Mouse (Mus musculus) cerebellum, adult 9-11 months (tissue): ENCODE measurements at regions not wholly inside any gene's neighbourhood (a gene's known extent, or its start where the extent isn't known, plus 50 kb on each side); places are given as distances from the start of the nearest gene placed in this dataset.

Source experiments
- DNase-seq: peaks from one replicate; pipeline ENCODE4 v3.0.0; 2022

DNA sequence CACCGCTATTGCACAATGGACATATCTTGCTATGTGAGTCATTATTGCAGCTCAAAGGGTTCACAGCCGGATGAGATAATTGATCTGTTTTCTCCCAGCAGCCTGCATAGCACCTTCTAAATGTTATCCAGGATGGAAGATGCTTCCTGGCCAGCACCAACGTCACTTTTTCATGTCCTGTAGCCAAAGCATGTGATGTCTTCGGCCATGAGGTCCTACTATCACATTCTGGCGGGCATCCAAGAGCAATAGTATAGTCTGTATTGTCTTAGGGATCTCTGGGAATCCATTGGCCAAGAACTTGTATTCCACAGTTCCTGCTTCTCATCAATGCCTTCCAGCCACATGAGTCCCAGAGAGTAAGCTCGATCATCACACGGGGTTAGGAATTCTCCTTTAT is 70.6 kb downstream of the Npy start:
- DNase-seq, result no peak

GRCm38 (mm10) chr6:49899146-49899545 is 76.6 kb downstream of the Npy start:
- no peak for DNase-seq

DNA sequence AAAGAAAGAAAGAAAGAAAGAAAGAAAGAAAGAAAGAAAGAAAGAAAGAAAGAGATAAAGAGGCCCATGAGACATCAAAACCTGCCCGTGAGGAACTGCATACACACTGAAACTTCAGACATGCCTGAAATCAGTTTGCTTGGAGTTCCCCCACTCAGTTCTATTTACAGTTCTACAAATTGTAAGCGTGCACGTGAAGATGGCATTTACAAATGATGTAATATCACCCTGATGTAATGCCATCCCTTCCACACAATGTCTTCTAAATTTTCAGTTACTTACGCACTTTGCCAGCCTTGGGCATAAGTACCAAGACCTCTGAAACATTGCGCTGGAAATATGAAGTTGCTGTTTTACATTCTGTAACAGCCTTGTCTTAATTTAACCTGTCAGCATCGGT is 79.0 kb downstream of the Npy start:
- DNase-seq, result no peak

DNA sequence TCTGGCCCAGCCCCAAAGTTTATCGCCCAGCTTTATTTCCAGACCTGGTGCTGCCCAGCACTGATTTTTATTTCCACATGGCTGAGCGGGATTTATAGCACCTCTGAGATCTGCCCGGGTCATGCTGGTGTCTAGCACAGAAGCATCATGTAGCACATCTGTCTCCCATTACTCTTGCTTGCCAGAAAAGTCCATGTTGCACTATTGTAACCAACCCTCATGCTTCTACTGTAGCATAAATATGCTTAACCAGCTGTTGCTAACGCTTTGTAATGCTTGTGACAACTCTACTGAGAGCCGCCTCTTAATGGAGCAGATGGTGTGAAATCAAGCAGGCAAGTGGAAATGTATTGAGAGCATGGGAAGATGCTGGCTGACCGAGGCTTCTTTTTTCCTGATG is 81.5 kb downstream of the Npy start:
- no peak for DNase-seq

- no peak for DNase-seq
Observed at GRCm38 (mm10) chr6:49906456-49906855, 83.9 kb downstream of the Npy start.

DNA sequence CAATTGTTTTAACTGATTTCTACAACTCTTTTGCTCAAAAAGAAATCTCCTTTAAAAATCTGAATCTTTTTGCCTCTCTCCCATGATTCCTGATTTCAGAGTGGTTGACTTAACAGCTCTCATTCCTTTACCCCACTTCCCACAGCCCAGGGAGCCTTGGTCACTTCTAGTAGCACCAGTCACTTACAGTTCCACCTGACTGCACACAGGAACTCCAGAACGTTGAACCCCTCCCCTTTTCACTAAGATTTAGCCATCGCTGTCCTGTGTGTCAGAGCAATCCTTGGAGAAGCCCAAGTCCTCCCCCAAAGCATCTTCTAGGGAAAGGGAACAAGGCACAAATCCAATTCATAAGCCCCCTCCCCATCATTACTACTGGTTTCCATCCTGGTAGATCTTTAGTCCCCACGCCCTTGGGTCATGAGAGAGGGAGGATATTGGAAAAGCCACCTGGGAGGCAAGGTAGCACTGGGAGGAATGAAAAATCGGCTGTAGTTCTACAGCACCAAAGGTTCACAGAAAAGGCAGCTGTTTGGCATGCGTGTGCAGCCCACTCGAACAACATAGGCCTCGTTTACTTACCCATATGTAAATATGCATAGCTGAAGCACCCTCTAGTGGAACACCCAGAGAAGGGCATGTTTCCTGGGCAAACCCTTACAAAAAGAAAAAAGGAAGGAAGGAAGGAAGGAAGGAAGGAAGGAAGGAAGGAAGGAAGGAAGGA is 96.7 kb downstream of the Npy start:
- peak; percentile 7 for DNase-seq

- no peak for DNase-seq
Observed at GRCm38 (mm10) chr6:49919813-49920170, 97.3 kb downstream of the Npy start.

- DNase-seq, result no peak
Observed at GRCm38 (mm10) chr6:49924296-49924695, 101.8 kb downstream of the Npy start.

DNA sequence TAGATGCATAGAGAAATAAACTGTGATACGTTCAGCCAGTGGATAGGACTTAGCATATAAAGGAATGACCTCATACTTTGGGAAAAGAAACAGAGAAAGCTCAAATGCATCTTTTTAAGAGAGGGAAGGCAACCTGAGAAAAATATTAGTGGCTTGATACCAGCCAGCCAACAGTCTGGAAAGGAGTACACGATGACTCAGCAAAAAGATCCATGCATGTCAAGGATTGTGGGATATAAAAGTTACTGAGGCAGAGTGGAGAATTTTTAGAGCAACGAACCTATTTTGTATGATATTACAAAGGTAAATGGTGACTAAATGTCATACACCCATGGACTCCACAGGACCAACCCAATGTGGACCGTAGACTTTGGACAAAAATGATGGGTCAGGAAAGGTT is 105.6 kb downstream of the Npy start:
- no peak for DNase-seq

- no peak for DNase-seq
Observed at GRCm38 (mm10) chr6:49930104-49930503, 107.6 kb downstream of the Npy start.

GRCm38 (mm10) chr6:49943087-49943486 is 120.6 kb downstream of the Npy start:
- no peak for DNase-seq

DNA sequence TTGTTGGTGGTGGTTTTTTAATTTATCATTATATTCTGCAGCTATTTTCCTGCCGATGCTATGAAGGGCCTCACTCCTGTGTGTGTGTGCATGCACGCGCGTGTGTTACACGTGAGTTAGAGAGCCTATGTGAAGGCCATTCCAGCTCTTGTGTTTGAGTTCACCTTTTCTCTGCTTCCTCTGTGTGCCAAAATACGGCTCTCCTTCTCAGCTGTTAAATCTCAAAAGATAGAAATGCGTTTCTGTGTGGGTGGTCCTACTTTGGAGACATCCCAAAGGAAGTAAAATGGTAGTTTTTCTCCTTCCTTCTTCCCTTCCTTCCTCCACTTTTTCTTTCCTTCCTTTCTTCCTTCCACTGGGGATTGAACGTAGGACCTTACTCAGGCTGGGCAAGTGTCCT is 136.4 kb downstream of the Npy start:
- no peak for DNase-seq

DNA sequence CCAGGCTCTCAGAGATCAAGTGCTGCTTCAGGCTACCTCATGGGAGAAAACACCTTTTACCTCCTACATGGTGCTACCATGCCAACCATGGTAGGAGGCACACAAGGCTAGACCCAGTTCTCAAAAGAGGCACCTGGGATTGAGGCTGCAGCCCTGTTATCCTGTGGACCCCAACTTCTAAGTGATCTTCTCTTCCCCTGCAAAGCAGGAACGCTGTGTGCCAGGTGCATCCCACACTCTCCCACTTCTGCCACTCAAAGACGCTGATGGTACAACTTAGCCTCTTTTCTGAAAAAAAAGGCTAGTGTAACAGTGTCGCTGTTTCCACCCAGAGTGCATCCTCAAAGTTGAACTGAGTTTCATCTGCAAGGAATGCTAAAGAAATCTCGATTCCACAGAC is 138.7 kb downstream of the Npy start:
- no peak for DNase-seq

- no peak for DNase-seq
Observed at GRCm38 (mm10) chr6:49965944-49966545, 143.5 kb downstream of the Npy start.

GRCm38 (mm10) chr6:49966555-49966954 is 143.5 kb upstream of the Mpp6 start:
- no peak for DNase-seq

- DNase-seq, result no peak
Observed at GRCm38 (mm10) chr6:49973258-49973865, 136.7 kb upstream of the Mpp6 start.

DNA sequence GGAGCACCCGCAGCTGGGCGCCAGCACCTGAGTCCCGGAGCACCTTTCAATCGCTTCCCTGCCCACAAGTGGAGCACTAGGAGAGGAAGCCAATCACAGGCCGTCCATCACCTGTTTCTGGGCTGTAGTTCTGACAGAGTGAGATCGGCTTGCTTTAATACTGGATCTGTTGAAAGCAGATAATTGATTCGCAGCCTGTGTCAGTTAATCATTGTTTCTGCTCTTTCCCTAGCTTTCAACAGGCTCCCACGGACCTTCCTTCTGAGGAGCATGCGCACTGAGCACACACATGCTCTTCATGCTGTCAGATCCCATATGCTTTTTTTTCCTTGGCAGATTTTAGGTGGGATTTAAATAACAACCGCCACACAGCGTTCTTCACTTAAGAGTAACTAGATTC is 132.3 kb upstream of the Mpp6 start:
- DNase-seq, result no peak

GRCm38 (mm10) chr6:49983740-49984139 is 126.3 kb upstream of the Mpp6 start:
- DNase-seq, result no peak

DNA sequence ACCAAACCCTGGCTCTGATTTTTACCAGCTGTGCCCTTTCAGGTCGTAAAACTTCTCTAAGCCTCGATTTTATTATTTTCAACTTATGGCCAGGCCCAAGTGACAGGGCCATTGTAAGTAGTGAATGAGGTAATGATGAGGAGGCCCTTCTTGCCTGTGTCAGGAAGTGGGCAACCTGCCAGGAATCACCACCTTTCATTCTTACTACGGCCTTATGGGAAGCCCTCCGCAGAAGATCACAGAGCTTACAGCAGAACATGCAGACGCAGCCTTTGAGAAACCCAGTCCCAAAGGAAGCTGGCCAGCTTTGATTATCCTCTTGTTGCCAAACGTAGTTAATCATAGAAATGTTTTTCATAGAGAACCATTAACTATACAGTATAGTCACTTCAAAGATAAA is 124.9 kb upstream of the Mpp6 start:
- DNase-seq, result no peak

DNA sequence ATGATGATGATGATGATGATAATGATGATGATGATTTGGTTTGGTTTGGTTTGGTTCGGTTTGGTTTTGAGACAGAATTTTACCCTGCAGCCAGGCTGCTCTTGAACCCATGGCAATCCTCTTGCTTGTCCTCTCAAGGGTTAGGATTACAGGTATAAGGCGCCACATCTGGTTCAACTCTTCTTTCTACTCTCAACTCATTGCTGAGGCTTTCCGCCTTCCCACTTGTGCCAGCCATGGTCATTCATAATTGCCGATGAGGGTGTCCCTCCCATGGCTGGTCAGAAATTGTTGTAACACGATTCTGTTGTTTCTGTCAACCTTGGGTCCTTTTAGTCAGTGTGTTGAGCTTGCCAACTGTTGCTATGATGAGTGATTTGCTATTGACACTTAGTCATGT is 122.9 kb upstream of the Mpp6 start:
- DNase-seq, result no peak

DNA sequence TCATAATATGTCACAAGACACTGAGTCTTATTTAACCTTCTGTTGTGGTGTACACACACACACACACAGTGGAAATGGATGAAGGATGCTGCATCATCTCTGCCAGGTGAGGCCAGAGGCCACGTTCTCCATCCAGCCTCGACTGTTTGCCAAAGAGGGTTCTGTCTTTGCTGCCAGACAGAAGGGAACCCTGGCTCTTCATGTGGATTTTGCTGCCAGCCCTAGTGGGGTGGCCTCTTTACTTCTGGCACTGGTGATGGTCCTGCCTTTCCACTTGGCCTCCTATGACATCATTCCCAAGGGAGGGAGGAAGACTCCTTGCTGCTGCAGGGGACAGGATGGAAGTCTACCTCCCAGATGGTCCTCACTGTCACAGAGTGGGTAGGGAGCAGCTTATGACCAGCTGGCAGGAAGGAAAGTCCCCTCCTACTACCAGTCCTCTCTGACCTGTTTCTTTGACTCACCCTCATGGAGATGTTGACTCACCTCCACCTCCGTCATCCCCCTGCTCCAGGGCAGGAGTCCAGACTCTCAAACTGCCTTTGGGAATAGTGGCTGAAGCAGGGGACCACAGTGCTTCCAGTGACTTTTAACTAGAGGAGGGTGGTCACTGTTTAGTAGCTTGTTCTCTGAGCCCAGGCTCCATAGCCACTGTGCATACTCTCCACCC is 122.4 kb upstream of the Mpp6 start:
- no peak for DNase-seq

DNA sequence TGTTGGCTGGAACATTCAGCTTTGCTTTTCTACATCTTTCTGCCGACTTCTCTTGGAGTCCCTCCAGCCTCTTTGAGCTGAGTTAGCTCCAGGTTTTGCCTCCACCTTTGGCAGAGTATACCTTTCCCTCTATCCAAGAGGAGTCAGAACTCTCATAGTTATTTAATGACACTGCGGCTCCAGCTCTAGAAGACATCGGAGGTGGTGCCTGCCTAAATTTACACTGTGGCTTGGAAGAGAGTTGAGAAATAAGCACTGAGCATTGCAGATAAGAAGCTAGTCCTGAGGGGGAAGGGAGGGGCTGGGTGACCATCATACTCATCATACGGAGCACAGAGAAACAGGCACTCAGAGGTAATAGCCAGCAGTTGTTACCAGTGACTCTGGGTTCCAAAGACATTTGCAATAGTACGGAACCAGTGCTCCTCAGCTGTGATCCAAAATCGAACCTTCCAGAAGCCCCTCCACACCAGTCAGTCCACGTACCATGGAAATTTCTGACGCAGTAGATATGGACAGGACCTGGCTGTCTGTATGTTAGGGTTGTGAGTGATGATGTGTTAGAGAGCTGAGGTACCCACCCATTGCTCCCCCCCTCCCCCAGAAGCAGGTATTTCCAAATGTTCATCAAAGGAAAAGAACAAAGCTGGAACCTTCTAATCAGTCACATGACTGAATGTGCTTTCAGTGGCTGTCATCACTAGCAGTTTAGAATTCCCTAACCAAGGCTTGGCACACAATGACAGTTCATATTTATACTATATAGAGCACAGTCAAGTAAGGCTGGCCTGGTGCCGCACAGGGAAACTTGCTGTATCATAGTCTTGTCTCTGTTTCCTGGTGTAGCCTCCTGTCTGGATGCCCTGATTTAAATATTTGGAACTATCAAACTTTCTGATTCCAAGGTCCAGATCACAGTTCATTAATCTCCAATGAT is 120.2 kb upstream of the Mpp6 start:
- no peak for DNase-seq

DNA sequence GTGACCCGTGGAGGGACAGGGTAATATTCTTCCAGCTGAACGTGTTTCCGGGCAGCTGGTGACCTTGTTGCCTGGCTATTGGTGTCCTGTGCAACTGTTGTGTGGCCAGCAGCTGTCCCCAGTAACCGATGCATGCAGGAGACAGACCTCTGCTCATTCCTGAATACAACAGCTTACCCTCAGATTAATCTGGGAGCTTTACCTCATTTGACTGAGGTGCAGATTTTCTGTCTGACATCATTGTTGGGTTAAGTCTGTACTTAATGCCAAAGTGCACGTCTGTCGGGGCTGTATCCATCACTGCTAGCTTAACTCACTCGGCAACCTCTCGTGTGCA is 119.6 kb upstream of the Mpp6 start:
- no peak for DNase-seq
